Mouse (Mus musculus): Measurements from ENCODE around the gene Cog8. TPM values are rescaled to one million over a fixed set of nuclear protein-coding genes. Genes with fewer than 3 reads are reported as not detected.
"Not testable (repeated sequence)": the region's sequence is repeated elsewhere in the genome, so short reads cannot be mapped to it uniquely, and the experiment has no call there.

The Cog8 gene
- polyA plus RNA-seq, 1 experiment from 2014 or later = 39.9 TPM

GRCm38 (mm10) chr8:107035641-107036040 is 20.8 kb downstream of the Cog8 start:
- 92% methylated on average over 3 of the region's 3 CpGs for WGBS
- ATAC-seq (ENCODE audit: insufficient number of reproducible peaks, insufficient read depth, low FRiP score, low TSS enrichment, low read depth) = no peak
- H3K9ac ChIP-seq = 0 out of 2 replicates have a peak overlapping the region, but pooled peaks have one; percentile 21
- H3K4me3 ChIP-seq = no peak overlapping the region
- H3K27me3 ChIP-seq = no peaks in the 10 kb centered on the region
- H3K27ac ChIP-seq = no peak overlapping the region
- no peak overlapping the region for H3K4me2 ChIP-seq
- peaks cover 17% of the 10 kb centered on the region for H3K4me1 ChIP-seq
- H3K36me3 ChIP-seq = peaks cover 47% of the 10 kb centered on the region
- H3K9me3 ChIP-seq = no peaks in the 10 kb centered on the region

GRCm38 (mm10) chr8:107033609-107034008 is 22.9 kb downstream of the Cog8 start:
- ATAC-seq (ENCODE audit: insufficient number of reproducible peaks, insufficient read depth, low FRiP score, low TSS enrichment, low read depth); H3K4me3 ChIP-seq; H3K4me2 ChIP-seq; H3K9me3 ChIP-seq; H3K9ac ChIP-seq; H3K27ac ChIP-seq; H3K27me3 ChIP-seq: not testable (repeated sequence)
- WGBS = 90% methylated on average over 2 of the region's 2 CpGs
- Histone ChIP-seq H3K36me3 (peaks cover 27% of the 10 kb centered on the region), H3K4me1 (peaks cover 17% of the 10 kb centered on the region)

DNA sequence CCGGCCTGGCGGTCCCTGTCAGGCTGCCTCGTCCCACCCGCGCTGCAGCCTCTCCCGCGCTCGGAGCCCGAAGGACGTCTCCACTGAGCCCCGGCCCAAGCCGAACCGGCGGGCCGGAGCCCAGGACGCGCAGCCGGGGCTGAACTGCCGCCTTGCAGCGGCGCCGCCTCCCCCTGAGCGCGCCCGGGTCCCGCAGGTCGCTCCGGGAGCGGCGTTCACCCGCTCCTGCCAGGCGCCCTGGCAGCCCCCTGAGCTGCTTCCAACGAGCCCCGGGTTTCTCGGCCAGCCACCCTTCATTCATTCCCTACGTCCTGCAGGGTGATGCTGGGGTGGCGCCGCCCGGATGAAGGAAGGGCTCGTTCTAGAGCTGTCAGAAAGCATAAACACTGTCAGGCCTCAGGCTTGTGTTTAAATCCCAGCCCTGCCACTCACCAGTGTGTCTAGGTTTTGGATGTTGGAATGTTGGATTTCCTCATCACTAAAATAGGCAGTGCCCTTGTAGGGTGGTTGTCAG is 24.9 kb downstream of the Cog8 start:
- Histone ChIP-seq H3K4me2 (peak overlapping the region; percentile 76), H3K27ac (peak overlapping the region; percentile 74), H3K27me3 (no peaks in the 10 kb centered on the region), H3K4me3 (peak overlapping the region; percentile 97), H3K36me3 (peaks cover 17% of the 10 kb centered on the region), H3K9me3 (no peaks in the 10 kb centered on the region), H3K4me1 (peaks cover 17% of the 10 kb centered on the region), H3K9ac (peak overlapping the region; percentile 98)
- under 1% methylated on average over 40 of the region's 40 CpGs for WGBS
- ATAC-seq (ENCODE audit: insufficient number of reproducible peaks, insufficient read depth, low FRiP score, low TSS enrichment, low read depth) = no peak; the same call in 1 of the 2 replicates

- Histone ChIP-seq H3K4me1 (peaks cover 17% of the 10 kb centered on the region), H3K27me3 (no peaks in the 10 kb centered on the region), H3K4me3 (peak within 1 kb of the TSS; percentile 97), H3K27ac (peak within 1 kb of the TSS; percentile 74), H3K36me3 (peaks cover 11% of the 10 kb centered on the region), H3K9me3 (no peaks in the 10 kb centered on the region), H3K9ac (peak within 1 kb of the TSS; percentile 98), H3K4me2 (peak within 1 kb of the TSS; percentile 76)
- 4% methylated on average over 66 of the region's 66 CpGs for WGBS
- peak; percentile 93 for ATAC-seq (ENCODE audit: insufficient number of reproducible peaks, insufficient read depth, low FRiP score, low TSS enrichment, low read depth)
These were observed 25.6 kb downstream of the Cog8 start, which contains the start of gene Vps4a for GRCm38 (mm10) chr8:107030650-107031576. TSS of gene Vps4a (plus strand) at chr8:107031222.

DNA sequence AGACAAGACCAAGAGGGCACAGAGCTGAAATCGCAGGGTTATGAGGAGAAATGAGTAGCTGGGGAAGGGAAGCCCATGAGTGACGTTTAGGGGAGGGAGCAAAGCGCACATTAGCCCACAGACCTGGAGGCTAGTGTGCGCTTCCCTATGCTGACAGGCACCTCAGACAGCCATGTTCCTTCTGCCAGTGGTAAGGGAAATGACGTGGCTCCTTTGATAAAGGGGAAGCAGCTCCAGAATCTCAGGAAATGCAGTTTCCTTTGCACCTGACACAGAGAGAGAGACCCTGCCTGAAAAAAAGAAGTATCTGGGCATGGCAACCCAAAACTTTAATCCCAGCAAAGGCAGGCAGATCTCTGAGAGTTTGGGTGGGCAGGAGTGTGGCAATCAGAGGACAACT is 26.4 kb downstream of the Cog8 start:
- H3K27me3 ChIP-seq = no peaks in the 10 kb centered on the region
- no peak overlapping the region for H3K9ac ChIP-seq
- WGBS = 64% methylated on average over 5 of the region's 5 CpGs
- H3K4me2 ChIP-seq = no peak overlapping the region
- H3K9me3 ChIP-seq = no peaks in the 10 kb centered on the region
- 0 out of 2 replicates have a peak, but pooled peaks cover 3% of the 10 kb centered on the region for H3K36me3 ChIP-seq
- no peak for ATAC-seq (ENCODE audit: insufficient number of reproducible peaks, insufficient read depth, low FRiP score, low TSS enrichment, low read depth)
- peaks cover 17% of the 10 kb centered on the region for H3K4me1 ChIP-seq
- no peak overlapping the region for H3K4me3 ChIP-seq
- H3K27ac ChIP-seq = no peak overlapping the region

DNA sequence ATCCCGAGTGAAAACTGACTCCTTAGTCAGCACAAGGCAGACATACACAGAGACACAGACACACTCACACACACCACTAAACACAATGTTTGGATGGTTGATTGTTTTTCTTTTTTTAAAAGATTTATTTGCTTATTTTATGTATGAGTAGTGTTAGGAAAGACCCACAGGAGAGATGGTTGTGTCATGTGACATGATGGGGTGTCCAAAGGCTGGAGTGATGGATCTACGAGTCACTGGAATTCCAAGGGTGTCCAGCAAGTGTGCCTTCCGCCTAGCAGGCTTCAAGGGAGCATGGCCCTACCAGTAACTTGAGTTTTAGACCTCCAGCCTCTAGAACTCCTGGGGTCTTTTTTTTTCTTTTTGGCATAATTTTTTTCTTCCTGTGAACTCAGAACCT is 27.2 kb downstream of the Cog8 start:
- Histone ChIP-seq H3K4me2 (no peak overlapping the region), H3K4me1 (peaks cover 17% of the 10 kb centered on the region), H3K36me3 (no peaks in the 10 kb centered on the region), H3K4me3 (no peak overlapping the region), H3K27me3 (no peaks in the 10 kb centered on the region), H3K9me3 (no peaks in the 10 kb centered on the region), H3K9ac (no peak overlapping the region), H3K27ac (no peak overlapping the region)
- no peak for ATAC-seq (ENCODE audit: insufficient number of reproducible peaks, insufficient read depth, low FRiP score, low TSS enrichment, low read depth)
- 85% methylated on average over 3 of the region's 3 CpGs for WGBS

DNA sequence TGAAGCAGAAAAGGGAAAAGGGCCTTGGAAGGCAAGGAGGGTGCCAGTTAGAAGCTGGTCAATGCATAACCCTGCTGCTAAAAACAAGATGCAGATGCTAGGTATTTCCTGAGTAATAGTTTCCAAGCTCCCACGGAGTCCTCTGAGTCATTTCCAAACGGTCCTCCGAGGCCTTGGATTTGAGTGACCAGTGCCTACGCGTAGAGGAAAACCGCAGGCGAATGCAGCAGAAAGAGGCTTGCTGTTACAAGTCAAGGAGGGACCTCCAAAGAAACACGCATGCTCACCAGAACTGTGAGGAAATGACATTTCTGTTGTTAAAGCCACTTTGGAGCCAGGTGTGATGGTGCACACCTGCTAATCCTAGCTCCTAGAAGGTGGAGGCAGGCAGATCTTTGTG is 33.0 kb downstream of the Cog8 start:
- no peaks in the 10 kb centered on the region for H3K27me3 ChIP-seq
- H3K9ac ChIP-seq = no peak overlapping the region
- H3K27ac ChIP-seq = no peak overlapping the region
- H3K4me3 ChIP-seq = no peak overlapping the region
- H3K4me1 ChIP-seq = no peaks in the 10 kb centered on the region
- H3K36me3 ChIP-seq = no peaks in the 10 kb centered on the region
- H3K4me2 ChIP-seq = no peak overlapping the region
- 89% methylated on average over 8 of the region's 8 CpGs for WGBS
- ATAC-seq (ENCODE audit: insufficient number of reproducible peaks, insufficient read depth, low FRiP score, low TSS enrichment, low read depth) = no peak
- no peaks in the 10 kb centered on the region for H3K9me3 ChIP-seq

GRCm38 (mm10) chr8:107014915-107015314 is 41.6 kb downstream of the Cog8 start:
- WGBS = 89% methylated on average over 1 of the region's 1 CpGs
- no peak overlapping the region for H3K4me2 ChIP-seq
- H3K9me3 ChIP-seq = no peaks in the 10 kb centered on the region
- no peaks in the 10 kb centered on the region for H3K4me1 ChIP-seq
- peaks cover 28% of the 10 kb centered on the region for H3K36me3 ChIP-seq
- no peaks in the 10 kb centered on the region for H3K27me3 ChIP-seq
- no peak overlapping the region for H3K4me3 ChIP-seq
- ATAC-seq (ENCODE audit: insufficient number of reproducible peaks, insufficient read depth, low FRiP score, low TSS enrichment, low read depth) = no peak
- no peak overlapping the region for H3K27ac ChIP-seq
- no peak overlapping the region for H3K9ac ChIP-seq

DNA sequence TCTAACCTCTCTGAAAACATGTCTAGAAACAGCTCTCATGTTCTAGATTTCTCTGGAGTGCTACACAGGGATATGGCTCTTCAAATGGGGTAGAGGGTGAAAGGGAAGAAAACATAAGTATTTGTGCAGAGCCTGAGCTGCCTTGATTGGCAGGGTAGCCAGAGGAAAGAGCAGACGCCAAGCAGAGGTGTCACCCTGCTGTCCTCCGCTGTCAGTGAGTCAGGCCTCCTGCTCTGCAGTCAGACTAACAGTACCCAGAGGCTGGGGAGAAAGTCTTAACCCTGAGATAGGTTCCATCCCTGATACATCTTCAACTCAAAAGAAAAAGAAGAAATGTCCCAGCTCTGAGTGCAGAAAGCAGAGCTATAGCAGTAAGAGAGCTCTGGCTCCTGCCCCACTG is 43.8 kb downstream of the Cog8 start:
- Histone ChIP-seq H3K27me3 (no peaks in the 10 kb centered on the region), H3K4me1 (no peaks in the 10 kb centered on the region), H3K9me3 (no peaks in the 10 kb centered on the region), H3K27ac (no peak overlapping the region), H3K36me3 (peaks cover 39% of the 10 kb centered on the region), H3K9ac (no peak overlapping the region), H3K4me3 (no peak overlapping the region), H3K4me2 (no peak overlapping the region)
- WGBS = 79% methylated on average over 2 of the region's 2 CpGs
- no peak for ATAC-seq (ENCODE audit: insufficient number of reproducible peaks, insufficient read depth, low FRiP score, low TSS enrichment, low read depth)

DNA sequence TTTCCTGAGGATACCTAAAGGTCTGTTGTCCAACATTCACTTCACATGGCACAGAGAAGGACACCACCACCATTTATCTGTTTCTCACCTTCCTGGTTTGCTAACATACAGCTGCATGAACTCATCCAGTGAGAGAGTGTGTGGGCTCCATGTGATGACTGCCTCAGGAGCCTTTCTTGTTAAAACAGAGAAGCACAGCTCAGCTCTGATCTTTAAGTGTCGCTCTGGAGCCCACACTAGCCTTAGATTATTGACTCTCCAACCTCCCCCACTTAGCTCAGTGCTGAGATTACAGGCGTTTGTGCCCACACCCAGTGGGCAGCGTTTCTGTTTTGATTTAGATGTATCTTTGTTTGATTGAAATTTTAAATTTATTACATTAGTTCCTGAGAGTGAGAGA is 48.7 kb downstream of the Cog8 start:
- ATAC-seq (ENCODE audit: insufficient number of reproducible peaks, insufficient read depth, low FRiP score, low TSS enrichment, low read depth) = no peak
- H3K4me3 ChIP-seq = no peak overlapping the region
- no peaks in the 10 kb centered on the region for H3K4me1 ChIP-seq
- H3K36me3 ChIP-seq = peaks cover 64% of the 10 kb centered on the region
- no peak overlapping the region for H3K27ac ChIP-seq
- WGBS = 84% methylated on average over 3 of the region's 3 CpGs
- no peak overlapping the region for H3K4me2 ChIP-seq
- no peak overlapping the region for H3K9ac ChIP-seq
- no peaks in the 10 kb centered on the region for H3K9me3 ChIP-seq
- H3K27me3 ChIP-seq = no peaks in the 10 kb centered on the region

- Histone ChIP-seq H3K27ac (no peak overlapping the region), H3K27me3 (no peaks in the 10 kb centered on the region), H3K4me3 (no peak overlapping the region), H3K4me2 (no peak overlapping the region), H3K9me3 (no peaks in the 10 kb centered on the region), H3K36me3 (peaks cover 26% of the 10 kb centered on the region), H3K9ac (no peak overlapping the region), H3K4me1 (peaks cover 13% of the 10 kb centered on the region)
- no peak for ATAC-seq (ENCODE audit: insufficient number of reproducible peaks, insufficient read depth, low FRiP score, low TSS enrichment, low read depth)
- WGBS = 37% methylated on average over 5 of the region's 5 CpGs
These were observed 54.0 kb downstream of the Cog8 start for GRCm38 (mm10) chr8:107002532-107002931.

DNA sequence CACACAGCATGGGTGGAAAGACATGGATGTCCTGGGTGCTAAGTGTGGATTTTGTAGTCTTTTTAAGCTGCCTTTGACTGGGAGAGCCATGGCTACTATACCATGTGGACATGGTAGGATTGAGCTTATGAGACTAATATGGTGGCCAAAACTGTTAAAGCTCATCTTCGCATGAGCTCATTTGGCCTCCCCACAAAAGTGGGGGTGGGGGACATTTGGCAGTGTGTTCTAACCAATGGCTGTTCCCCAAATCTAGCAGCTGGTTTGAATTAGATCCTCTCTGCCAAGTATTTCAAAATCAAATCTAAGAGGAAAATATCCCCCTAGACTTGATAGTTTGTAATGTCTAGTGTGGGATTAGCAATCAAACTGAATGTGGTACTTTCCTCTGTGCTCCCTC is 57.4 kb downstream of the Cog8 start:
- H3K4me3 ChIP-seq = no peak overlapping the region
- no peaks in the 10 kb centered on the region for H3K9me3 ChIP-seq
- no peak overlapping the region for H3K27ac ChIP-seq
- H3K4me1 ChIP-seq = peaks cover 13% of the 10 kb centered on the region
- no peak overlapping the region for H3K9ac ChIP-seq
- peaks cover 21% of the 10 kb centered on the region for H3K36me3 ChIP-seq
- no peak overlapping the region for H3K4me2 ChIP-seq
- WGBS = 51% methylated on average over 1 of the region's 1 CpGs
- H3K27me3 ChIP-seq = no peaks in the 10 kb centered on the region
- ATAC-seq (ENCODE audit: insufficient number of reproducible peaks, insufficient read depth, low FRiP score, low TSS enrichment, low read depth) = no peak
